Mouse (Mus musculus): ENCODE measurements around the gene Cytip. TPM values are rescaled to one million over a fixed set of nuclear protein-coding genes. Genes with fewer than 3 reads are reported as not detected.

Gene Cytip
- polyA plus RNA-seq, 1 experiment from 2014 or later, result 0.09 TPM

DNA sequence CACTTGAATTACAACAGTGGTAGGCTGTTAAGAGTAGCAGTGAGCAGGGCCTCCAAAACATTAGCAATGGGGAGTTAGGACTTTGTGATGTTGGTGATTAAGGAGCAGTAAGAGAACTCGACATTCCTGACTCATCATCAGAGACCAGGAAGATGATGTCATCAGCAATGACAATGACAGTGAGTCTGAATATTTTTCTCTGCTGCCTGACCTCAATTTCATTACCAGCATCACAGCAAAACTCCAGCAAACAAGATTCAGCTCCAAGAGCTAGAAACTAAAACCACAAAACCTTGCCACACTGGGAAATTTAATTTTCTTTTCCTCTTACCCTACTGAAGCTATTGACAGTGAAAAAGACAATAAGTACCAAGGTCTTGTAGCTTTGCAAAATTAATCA lies 14.6 kb downstream of the Cytip start:
- no peak for ATAC-seq (replicated peaks)
- H3K4me3 ChIP-seq, result no peak overlapping the region
- no peak overlapping the region for H3K9ac ChIP-seq (replicated peaks)
- H3K36me3 ChIP-seq, result no peaks in the 10 kb centered on the region
- WGBS, result 67% methylated on average over 1 of the region's 1 CpGs
- no peaks in the 10 kb centered on the region; the same call in 1 of the 2 replicates for H3K4me1 ChIP-seq
- H3K4me2 ChIP-seq (replicated peaks), result no peak overlapping the region
- no peaks in the 10 kb centered on the region for H3K27me3 ChIP-seq
- no peaks in the 10 kb centered on the region for H3K9me3 ChIP-seq
- no peak overlapping the region for H3K27ac ChIP-seq (replicated peaks)

GRCm38 (mm10) chr2:58179056-58179455 lies 16.3 kb downstream of the Cytip start:
- Histone ChIP-seq H3K9ac (replicated peaks) (no peak overlapping the region), H3K9me3 (no peaks in the 10 kb centered on the region), H3K27ac (replicated peaks) (no peak overlapping the region), H3K27me3 (no peaks in the 10 kb centered on the region), H3K36me3 (no peaks in the 10 kb centered on the region), H3K4me2 (replicated peaks) (no peak overlapping the region), H3K4me1 (peaks cover 16% of the 10 kb centered on the region), H3K4me3 (no peak overlapping the region)
- ATAC-seq (replicated peaks), result no peak
- WGBS, result 84% methylated on average over 1 of the region's 1 CpGs

- Histone ChIP-seq H3K4me1 (peaks cover 16% of the 10 kb centered on the region), H3K27me3 (no peaks in the 10 kb centered on the region), H3K4me2 (replicated peaks) (no peak overlapping the region), H3K27ac (replicated peaks) (peak overlapping the region; percentile 79), H3K36me3 (no peaks in the 10 kb centered on the region), H3K4me3 (no peak overlapping the region), H3K9me3 (no peaks in the 10 kb centered on the region), H3K9ac (replicated peaks) (no peak overlapping the region)
- no peak for ATAC-seq (replicated peaks)
- 80% methylated on average over 8 of the region's 8 CpGs for WGBS
Observed at GRCm38 (mm10) chr2:58175392-58176291, 19.7 kb downstream of the Cytip start.

- Histone ChIP-seq H3K4me1 (peaks cover 16% of the 10 kb centered on the region), H3K9ac (replicated peaks) (0 out of 2 replicates have a peak overlapping the region, but pooled peaks have one; percentile 7), H3K27ac (replicated peaks) (peak overlapping the region; percentile 79), H3K4me2 (replicated peaks) (peak overlapping the region; percentile 26), H3K4me3 (0 out of 2 replicates have a peak overlapping the region, but pooled peaks have one; percentile 7), H3K9me3 (no peaks in the 10 kb centered on the region), H3K36me3 (no peaks in the 10 kb centered on the region), H3K27me3 (no peaks in the 10 kb centered on the region)
- 4% methylated on average over 9 of the region's 9 CpGs for WGBS
- peak; percentile 96 for ATAC-seq (replicated peaks)
Observed at GRCm38 (mm10) chr2:58174476-58175286, 20.7 kb downstream of the Cytip start.

- ATAC-seq (replicated peaks), result no peak
- H3K9me3 ChIP-seq, result no peaks in the 10 kb centered on the region
- 91% methylated on average over 3 of the region's 3 CpGs for WGBS
- H3K36me3 ChIP-seq, result no peaks in the 10 kb centered on the region
- no peak overlapping the region for H3K27ac ChIP-seq (replicated peaks)
- H3K4me2 ChIP-seq (replicated peaks), result no peak overlapping the region
- peaks cover 16% of the 10 kb centered on the region for H3K4me1 ChIP-seq
- H3K27me3 ChIP-seq, result no peaks in the 10 kb centered on the region
- no peak overlapping the region for H3K4me3 ChIP-seq
- no peak overlapping the region for H3K9ac ChIP-seq (replicated peaks)
Observed at GRCm38 (mm10) chr2:58172963-58173362, 22.4 kb downstream of the Cytip start.

GRCm38 (mm10) chr2:58169173-58169572 lies 26.2 kb downstream of the Cytip start:
- Histone ChIP-seq H3K9ac (replicated peaks) (no peak overlapping the region), H3K27me3 (no peaks in the 10 kb centered on the region), H3K4me2 (replicated peaks) (no peak overlapping the region), H3K9me3 (no peaks in the 10 kb centered on the region), H3K36me3 (no peaks in the 10 kb centered on the region), H3K4me1 (peaks cover under 1% of the 10 kb centered on the region), H3K4me3 (no peak overlapping the region), H3K27ac (replicated peaks) (no peak overlapping the region)
- ATAC-seq (replicated peaks), result no peak
- 82% methylated on average over 2 of the region's 2 CpGs for WGBS

GRCm38 (mm10) chr2:58167654-58168053 lies 27.7 kb downstream of the Cytip start:
- Histone ChIP-seq H3K4me3 (no peak overlapping the region), H3K36me3 (no peaks in the 10 kb centered on the region), H3K4me2 (replicated peaks) (no peak overlapping the region), H3K9ac (replicated peaks) (no peak overlapping the region), H3K9me3 (no peaks in the 10 kb centered on the region), H3K27me3 (no peaks in the 10 kb centered on the region), H3K4me1 (no peaks in the 10 kb centered on the region), H3K27ac (replicated peaks) (no peak overlapping the region)
- ATAC-seq (replicated peaks), result no peak
- WGBS, result 83% methylated on average over 3 of the region's 3 CpGs

- 76% methylated on average over 2 of the region's 2 CpGs for WGBS
- Histone ChIP-seq H3K4me1 (no peaks in the 10 kb centered on the region), H3K4me3 (no peak overlapping the region), H3K9me3 (no peaks in the 10 kb centered on the region), H3K9ac (replicated peaks) (no peak overlapping the region), H3K4me2 (replicated peaks) (no peak overlapping the region), H3K27me3 (no peaks in the 10 kb centered on the region), H3K27ac (replicated peaks) (no peak overlapping the region), H3K36me3 (no peaks in the 10 kb centered on the region)
- ATAC-seq (replicated peaks), result no peak
Observed at GRCm38 (mm10) chr2:58166764-58167163, 28.6 kb downstream of the Cytip start.

GRCm38 (mm10) chr2:58163457-58164181 lies 31.7 kb downstream of the Cytip start:
- Histone ChIP-seq H3K4me3 (no peak overlapping the region), H3K9me3 (no peaks in the 10 kb centered on the region), H3K9ac (replicated peaks) (no peak overlapping the region), H3K27ac (replicated peaks) (no peak overlapping the region), H3K27me3 (no peaks in the 10 kb centered on the region), H3K4me1 (no peaks in the 10 kb centered on the region), H3K36me3 (no peaks in the 10 kb centered on the region), H3K4me2 (replicated peaks) (no peak overlapping the region)
- 51% methylated on average over 1 of the region's 1 CpGs for WGBS
- ATAC-seq (replicated peaks), result no peak

- Histone ChIP-seq H3K27ac (replicated peaks) (no peak overlapping the region), H3K9me3 (no peaks in the 10 kb centered on the region), H3K4me1 (no peaks in the 10 kb centered on the region), H3K9ac (replicated peaks) (no peak overlapping the region), H3K4me3 (no peak overlapping the region), H3K4me2 (replicated peaks) (no peak overlapping the region), H3K36me3 (no peaks in the 10 kb centered on the region), H3K27me3 (no peaks in the 10 kb centered on the region)
- 88% methylated on average over 4 of the region's 4 CpGs for WGBS
- no peak for ATAC-seq (replicated peaks)
Observed at GRCm38 (mm10) chr2:58161813-58162212, 33.5 kb downstream of the Cytip start.

- no peak for ATAC-seq (replicated peaks)
- Histone ChIP-seq H3K4me1 (no peaks in the 10 kb centered on the region), H3K36me3 (no peaks in the 10 kb centered on the region), H3K4me2 (replicated peaks) (no peak overlapping the region), H3K27me3 (no peaks in the 10 kb centered on the region), H3K9me3 (no peaks in the 10 kb centered on the region), H3K4me3 (no peak overlapping the region), H3K9ac (replicated peaks) (no peak overlapping the region), H3K27ac (replicated peaks) (no peak overlapping the region)
- 80% methylated on average over 21 of the region's 21 CpGs for WGBS
Observed at GRCm38 (mm10) chr2:58160541-58161307, 34.6 kb downstream of the Cytip start.

Measured in forebrain, embryonic 15.5 days (tissue).